Mouse (Mus musculus) neural tube, embryonic 14.5 days (tissue): ENCODE measurements around the gene Cacna1f. TPM values are rescaled to one million over a fixed set of nuclear protein-coding genes. Genes with fewer than 3 reads are reported as not detected.
A peak's percentile ranks its signal among the peaks of the same experiment; 100 is the strongest.

Experiments used
- ATAC-seq: fragments of 200-750 bp; cut with Nextera tagmentation; 2 replicates; pipeline ENCODE4 v1.8.0; 2017; ENCODE audit warnings: low read depth, mild to moderate bottlenecking, moderate TSS enrichment, moderate library complexity
- H3K27ac ChIP-seq: fragments of 300-500 bp; sonication (generic); 2 replicates; pipeline ENCODE4 v1.5.1; 2014; ENCODE audit warnings: low read depth, mild to moderate bottlenecking, control low read depth, low read length, moderate library complexity, mixed read lengths
- H3K27me3 ChIP-seq: fragments of 300-500 bp; sonication (generic); 2 replicates; pipeline ENCODE4 v1.6.1; 2014; ENCODE audit warnings: low read length; ENCODE audit not compliant: control insufficient read depth, insufficient read depth
- H3K36me3 ChIP-seq: fragments of 300-500 bp; sonication (generic); 2 replicates; pipeline ENCODE4 v1.6.1; 2014; ENCODE audit warnings: low read length, mixed read lengths; ENCODE audit not compliant: control insufficient read depth, insufficient read depth
- H3K4me1 ChIP-seq: fragments of 300-500 bp; sonication (generic); 2 replicates; pipeline ENCODE4 v1.6.1; 2014; ENCODE audit warnings: low read length; ENCODE audit not compliant: control insufficient read depth, insufficient read depth
- H3K4me2 ChIP-seq: fragments of 300-500 bp; sonication (generic); 2 replicates; pipeline ENCODE4 v1.6.1; 2014; ENCODE audit warnings: mild to moderate bottlenecking, low read depth, low read length, control low read depth
- H3K4me3 ChIP-seq: fragments of 300-500 bp; sonication (generic); 2 replicates; pipeline ENCODE4 v1.5.1; 2014; ENCODE audit warnings: low read depth, low read length, control low read depth, mixed read lengths
- H3K9ac ChIP-seq: fragments of 300-500 bp; sonication (generic); replicated peaks from 2 replicates; pipeline ENCODE4 v1.6.1; 2014; ENCODE audit warnings: low read depth, mild to moderate bottlenecking, control low read depth, low read length, mixed read lengths
- H3K9me3 ChIP-seq: fragments of 300-500 bp; sonication (generic); 2 replicates; pipeline ENCODE4 v1.6.1; 2016; ENCODE audit warnings: low read length; ENCODE audit not compliant: control insufficient read depth
- WGBS: fragments of 180-500 bp; shearing (Covaris S2); extraction: QIAGEN DNeasy Blood & Tissue Kit; methylation state at CpG from one replicate; pipeline ENCODE4 v1.1.7; 2014; 5-methylcytosine and 5-hydroxymethylcytosine counted together
- polyA plus RNA-seq: library from polyadenylated mRNA; unstranded; fragments of >200 nt; fragmentation: Nextera tagmentation; extraction: Ambion mirVana; gene quantifications from 2 replicates; pipeline ENCODE4 v1.2.1, GENCODE M21; 2014

Gene Cacna1f
- polyA plus RNA-seq, 1 experiment from 2014 or later, result 0.12 TPM

GRCm38 (mm10) chrX:7679405-7680056, 72.6 kb downstream of the Cacna1f start:
- Histone ChIP-seq H3K27ac (no peak overlapping the region), H3K9ac (no peak overlapping the region), H3K36me3 (no peaks in the 10 kb centered on the region), H3K4me1 (no peaks in the 10 kb centered on the region), H3K27me3 (no peaks in the 10 kb centered on the region), H3K4me3 (peak overlapping the region; percentile 7; the same call in 1 of the 2 replicates), H3K9me3 (no peaks in the 10 kb centered on the region), H3K4me2 (peak overlapping the region; percentile 32)
- ATAC-seq, result peak; percentile 94
- WGBS, result 17% methylated on average over 27 of the region's 27 CpGs

GRCm38 (mm10) chrX:7680057-7680412, 73.2 kb downstream of the Cacna1f start:
- 17% methylated on average over 12 of the region's 12 CpGs for WGBS
- H3K4me3 ChIP-seq, result no peak overlapping the region
- no peaks in the 10 kb centered on the region for H3K9me3 ChIP-seq
- no peaks in the 10 kb centered on the region for H3K27me3 ChIP-seq
- H3K4me1 ChIP-seq, result no peaks in the 10 kb centered on the region
- ATAC-seq, result peak; percentile 35; the same call in 1 of the 2 replicates
- no peak overlapping the region for H3K9ac ChIP-seq
- peak overlapping the region; percentile 32 for H3K4me2 ChIP-seq
- H3K36me3 ChIP-seq, result no peaks in the 10 kb centered on the region
- no peak overlapping the region for H3K27ac ChIP-seq

DNA sequence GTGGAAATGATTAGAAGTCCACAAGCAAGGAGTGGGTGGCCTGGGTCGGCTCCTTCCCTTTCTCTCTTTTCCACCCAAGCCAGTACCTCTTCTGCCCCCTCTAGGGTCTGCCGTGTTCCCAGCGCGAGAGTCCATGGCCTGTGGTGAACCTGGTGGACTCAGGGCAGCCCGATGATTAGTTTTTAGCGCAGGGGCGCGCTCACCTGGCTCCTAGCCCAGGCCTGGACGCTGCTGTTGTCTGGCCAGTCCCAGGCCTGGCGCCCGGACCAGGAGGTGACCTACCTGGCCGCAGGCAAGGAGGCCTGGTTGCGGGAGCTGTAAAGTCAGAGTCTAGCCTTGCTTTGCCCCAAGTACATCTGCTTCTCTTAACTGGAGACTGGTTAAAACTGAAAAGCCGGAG, 74.0 kb downstream of the Cacna1f start, which contains the start of gene Magix:
TSS of gene Magix (minus strand) at position 388 of the 400 bp plus-strand sequence.
- Histone ChIP-seq H3K27me3 (no peaks in the 10 kb centered on the region), H3K4me2 (peak within 1 kb of the TSS; percentile 32), H3K9ac (no peak within 1 kb of the TSS), H3K4me3 (no peak within 1 kb of the TSS), H3K9me3 (no peaks in the 10 kb centered on the region), H3K27ac (no peak within 1 kb of the TSS), H3K36me3 (no peaks in the 10 kb centered on the region), H3K4me1 (no peaks in the 10 kb centered on the region)
- 76% methylated on average over 13 of the region's 14 CpGs for WGBS
- no peak for ATAC-seq

Other genes with a start within 250 kb of the Cacna1f start
- gene Usp27x, start 231.3 kb upstream of the Cacna1f start, polyA plus RNA-seq, result 0.91 and 1.3 TPM in 2 replicates
- 0.11 and 0.32 TPM in 2 replicates for gene Foxp3, start 33.4 kb upstream of the Cacna1f start, polyA plus RNA-seq
- gene Ppp1r3f, start 32.8 kb upstream of the Cacna1f start, polyA plus RNA-seq, result 6.2 and 7.3 TPM in 2 replicates
- 27.0 and 29.6 TPM in 2 replicates for gene Ccdc22, start 1.6 kb upstream of the Cacna1f start, polyA plus RNA-seq
- gene Syp, start 31.4 kb downstream of the Cacna1f start, polyA plus RNA-seq, result 81.4 and 149 TPM in 2 replicates
- gene Prickle3, start 50.2 kb downstream of the Cacna1f start, polyA plus RNA-seq, result 1.3 and 2.0 TPM in 2 replicates
- 12.5 and 23.2 TPM in 2 replicates for gene Plp2, start 64.3 kb downstream of the Cacna1f start, polyA plus RNA-seq
- gene Magix, start 74.2 kb downstream of the Cacna1f start, polyA plus RNA-seq, result 0.20 TPM in 1 of 2 replicates, not detected in the other
- gene Gpkow, start 90.0 kb downstream of the Cacna1f start, polyA plus RNA-seq, result 50.0 and 55.7 TPM in 2 replicates
- gene Wdr45, start 107.2 kb downstream of the Cacna1f start, polyA plus RNA-seq, result 22.3 and 23.6 TPM in 2 replicates
- 0.47 and 2.9 TPM in 2 replicates for gene Gm45208, start 115.2 kb downstream of the Cacna1f start, polyA plus RNA-seq
- 137 and 147 TPM in 2 replicates for gene Praf2, start 121.4 kb downstream of the Cacna1f start, polyA plus RNA-seq
- 55.9 and 57.1 TPM in 2 replicates for gene Ccdc120, start 143.8 kb downstream of the Cacna1f start, polyA plus RNA-seq
- gene Tfe3, start 155.5 kb downstream of the Cacna1f start, polyA plus RNA-seq, result 16.6 and 23.8 TPM in 2 replicates
- 57.3 and 74.5 TPM in 2 replicates for gene Gripap1, start 182.7 kb downstream of the Cacna1f start, polyA plus RNA-seq
- 5.8 and 7.7 TPM in 2 replicates for gene Kcnd1, start 215.2 kb downstream of the Cacna1f start, polyA plus RNA-seq
- gene Otud5, start 234.3 kb downstream of the Cacna1f start, polyA plus RNA-seq, result 26.8 and 28.1 TPM in 2 replicates